Mouse (Mus musculus) gastrocnemius, postnatal 25 days (tissue): Measurements from ENCODE around the gene Bmp2k. TPM values are rescaled to one million over a fixed set of nuclear protein-coding genes. Genes with fewer than 3 reads are reported as not detected.

Experiments
- DNase-seq: peaks from one replicate; pipeline ENCODE4 v3.0.0; 2022
- total RNA-seq, 2 experiments: library from RNA; stranded (reverse); gene quantifications; 1 replicate in 1 of 2; 2 replicates in 1 of 2; pipeline ENCODE4 v1.2.3; 2021

The Bmp2k gene
- total RNA-seq, 2 experiments from 2014 or later, result 8.0 to 9.1 TPM

DNA sequence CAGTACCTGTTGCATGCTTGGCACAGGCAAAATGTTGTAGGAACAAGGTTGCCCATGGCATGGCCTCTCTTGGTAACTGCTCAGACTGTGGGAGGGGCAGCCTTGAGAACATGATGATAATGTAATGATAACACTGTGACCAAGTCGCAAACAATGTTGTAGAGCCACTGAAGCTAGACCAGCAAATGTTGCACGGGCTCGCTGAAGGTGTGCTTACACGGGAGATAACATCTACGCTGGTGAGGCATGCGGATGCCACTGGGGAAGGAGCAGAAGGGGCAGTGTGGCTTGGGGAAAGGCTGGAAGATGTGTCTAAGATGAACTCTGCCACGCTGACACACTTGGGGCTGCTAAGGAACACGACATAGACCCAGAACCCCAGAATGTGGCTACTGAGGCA is 102.5 kb downstream of the Bmp2k start:
- DNase-seq, result no peak

DNA sequence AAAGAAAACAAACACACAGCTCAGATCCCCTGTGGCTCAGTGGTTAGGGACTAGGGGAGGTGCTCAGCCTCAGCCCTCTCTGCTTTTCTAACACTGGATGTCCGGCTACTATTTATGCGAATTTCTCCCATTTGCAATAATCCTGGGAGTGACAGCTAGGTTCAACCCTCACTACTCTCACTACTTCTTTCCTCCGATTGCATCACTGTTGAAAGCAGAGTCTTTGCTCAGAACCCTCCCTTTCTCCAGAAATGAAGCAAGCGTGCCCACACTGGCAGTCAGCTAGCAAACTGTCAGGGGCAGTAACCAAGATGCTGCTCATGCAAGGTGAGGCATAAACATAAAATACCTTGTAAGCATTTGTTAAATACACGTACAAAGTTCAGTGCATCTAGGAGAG is 110.8 kb downstream of the Bmp2k start:
- DNase-seq, result no peak

DNA sequence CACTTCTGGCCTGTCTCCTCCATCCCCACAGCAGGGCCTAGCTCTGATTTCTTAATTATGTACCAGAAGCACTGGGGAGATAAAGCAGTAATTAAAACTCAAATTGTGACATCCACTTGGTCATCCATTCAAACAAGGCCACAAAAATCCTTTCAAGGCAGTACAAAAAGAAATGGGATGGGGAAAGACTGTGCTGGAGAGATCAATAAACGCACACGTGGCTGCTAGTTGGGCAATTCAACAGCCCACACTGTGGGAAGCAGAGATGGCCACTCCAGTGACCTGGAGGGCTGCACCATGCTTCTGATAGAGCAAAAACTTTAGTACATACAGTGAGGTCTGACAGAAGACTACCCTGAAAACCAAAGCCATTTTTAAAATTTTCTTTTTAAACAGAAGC is 112.6 kb downstream of the Bmp2k start:
- DNase-seq, result no peak

DNA sequence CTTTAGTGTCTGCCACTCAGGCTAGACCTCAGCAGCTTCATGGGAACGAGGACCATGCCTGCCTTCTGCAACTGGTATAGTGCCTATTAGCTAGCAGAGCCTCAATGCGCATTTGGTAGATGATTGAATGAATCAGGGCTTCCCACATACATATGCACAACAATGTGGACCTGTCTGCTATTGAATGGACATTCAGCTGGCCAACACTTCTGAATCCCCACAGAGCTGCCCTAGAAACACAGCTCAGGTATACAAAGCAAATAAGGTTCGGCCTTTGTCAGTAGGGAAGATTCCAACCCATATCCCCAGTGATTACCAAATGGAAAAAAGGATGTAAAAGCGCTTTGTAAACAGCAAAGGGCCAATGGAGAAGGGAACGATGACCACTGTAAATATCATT is 113.2 kb downstream of the Bmp2k start:
- no peak for DNase-seq

DNA sequence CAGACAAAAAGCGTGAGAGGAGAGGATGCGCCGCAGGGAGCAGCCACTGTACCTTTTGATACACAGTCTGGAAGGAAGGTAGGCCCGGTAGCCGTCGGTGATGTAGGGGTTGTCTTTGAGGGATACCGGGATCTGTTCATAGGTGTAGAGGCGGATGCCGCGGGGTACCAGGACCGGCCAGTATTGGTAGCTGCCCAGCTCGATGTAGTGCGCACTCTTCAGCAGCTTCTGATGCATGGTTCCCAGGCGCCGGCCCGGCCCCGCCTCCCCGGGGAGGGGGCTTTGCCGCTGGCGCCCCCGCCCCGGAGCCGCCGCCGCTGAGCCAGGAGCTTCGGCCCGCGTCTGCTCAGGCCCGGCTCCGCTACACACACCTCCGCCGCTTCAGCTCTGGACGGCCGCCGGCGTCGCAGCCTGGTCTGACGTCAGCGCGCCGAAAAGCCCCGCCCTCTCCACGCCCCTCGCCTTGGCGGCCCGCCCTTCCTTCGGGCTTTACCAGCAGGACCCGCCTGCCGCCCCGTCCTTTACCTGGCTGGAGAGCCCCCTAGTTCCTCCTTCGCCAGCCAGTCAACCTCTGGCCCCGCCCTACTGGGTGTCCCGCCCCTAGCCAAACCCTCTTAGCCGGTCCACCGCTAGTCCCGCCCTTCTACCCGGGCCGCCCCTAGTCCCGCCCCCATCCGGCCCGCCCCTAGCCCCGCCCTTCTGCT is 113.9 kb downstream of the Bmp2k start, which contains the start of gene Paqr3:
Paqr3 (minus strand) TSS at position 390 of the 704 bp plus-strand sequence.
- DNase-seq, result peak; percentile 96

DNA sequence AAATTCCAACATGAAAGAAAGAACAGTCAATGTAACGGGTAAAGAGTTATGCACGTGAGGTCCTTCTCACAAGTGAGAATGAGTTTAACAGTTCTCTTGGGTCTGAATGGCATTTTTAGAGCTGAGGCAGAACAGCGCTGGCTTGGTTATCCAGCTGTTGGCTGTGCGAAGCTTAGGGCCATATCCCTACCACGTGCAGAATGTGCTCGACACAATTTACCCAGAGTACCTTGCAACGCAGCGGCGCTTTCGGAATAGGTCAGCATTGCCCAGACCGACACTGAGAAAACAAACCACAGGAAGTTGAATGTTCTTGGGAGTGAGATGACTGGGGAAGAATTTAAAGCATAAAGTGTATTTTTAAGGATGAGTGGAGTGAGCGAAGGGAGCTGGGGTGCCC is 127.5 kb downstream of the Bmp2k start:
- no peak for DNase-seq

DNA sequence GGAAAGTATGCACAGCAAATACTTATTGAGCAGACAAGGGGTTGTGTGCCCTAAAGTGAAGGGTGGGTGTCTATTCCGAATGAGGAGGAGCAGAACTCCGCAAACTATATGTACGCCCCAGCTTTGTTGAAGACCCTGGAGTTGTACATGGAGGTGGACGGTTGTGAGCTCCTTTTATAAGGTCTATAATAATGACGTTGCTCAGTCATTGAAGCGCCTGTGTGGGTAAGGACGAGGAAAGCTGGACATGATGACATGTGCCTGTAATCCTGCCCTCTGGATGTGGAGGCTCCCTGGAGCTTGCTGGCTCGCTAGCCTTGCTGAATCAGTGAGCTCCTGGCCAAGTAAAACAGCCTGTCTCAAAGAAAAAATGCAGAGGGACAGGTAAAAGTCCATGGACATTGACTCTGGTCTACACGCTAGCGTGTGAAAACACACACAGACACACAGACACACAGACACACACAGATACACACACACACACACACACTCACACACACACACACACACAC is 128.0 kb downstream of the Bmp2k start:
- no peak for DNase-seq

DNA sequence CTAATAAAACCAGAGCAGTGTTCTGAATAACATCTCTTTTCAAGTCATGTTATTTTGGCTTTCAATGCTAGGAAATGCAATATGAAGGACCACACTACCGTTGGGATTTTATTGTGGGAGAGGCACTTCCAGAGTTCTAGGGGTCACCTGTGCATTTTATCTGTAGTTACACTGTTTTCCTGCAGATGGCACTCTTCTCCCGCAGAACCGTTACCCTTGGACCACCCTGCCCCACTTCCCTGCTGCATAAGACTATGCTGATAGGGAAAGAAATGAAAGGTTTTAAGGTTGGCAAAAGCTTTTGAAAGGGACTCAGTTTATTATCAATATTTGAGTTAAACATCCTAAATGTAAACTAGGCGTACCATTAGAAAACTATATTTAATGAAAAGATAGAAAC is 128.5 kb downstream of the Bmp2k start:
- DNase-seq, result no peak

DNA sequence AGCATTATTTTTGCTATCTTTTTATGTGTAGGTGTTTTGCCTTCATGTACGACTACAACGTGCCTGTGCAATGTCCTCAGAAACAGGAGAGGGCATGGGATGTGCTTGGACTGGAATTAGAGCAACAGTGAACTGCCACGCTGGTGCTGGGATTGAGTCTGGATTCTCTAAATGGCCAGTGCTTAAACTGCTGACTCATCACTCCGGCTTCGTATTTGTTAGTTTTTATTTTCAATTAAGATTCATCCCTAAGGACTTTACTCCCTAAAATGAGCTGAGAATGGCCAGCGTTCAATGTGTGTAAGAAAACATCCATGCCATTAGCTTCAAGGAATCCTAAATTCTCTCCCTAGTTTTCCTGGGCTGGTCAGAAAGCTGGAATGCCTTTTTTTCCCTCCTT is 129.8 kb downstream of the Bmp2k start:
- no peak for DNase-seq

DNA sequence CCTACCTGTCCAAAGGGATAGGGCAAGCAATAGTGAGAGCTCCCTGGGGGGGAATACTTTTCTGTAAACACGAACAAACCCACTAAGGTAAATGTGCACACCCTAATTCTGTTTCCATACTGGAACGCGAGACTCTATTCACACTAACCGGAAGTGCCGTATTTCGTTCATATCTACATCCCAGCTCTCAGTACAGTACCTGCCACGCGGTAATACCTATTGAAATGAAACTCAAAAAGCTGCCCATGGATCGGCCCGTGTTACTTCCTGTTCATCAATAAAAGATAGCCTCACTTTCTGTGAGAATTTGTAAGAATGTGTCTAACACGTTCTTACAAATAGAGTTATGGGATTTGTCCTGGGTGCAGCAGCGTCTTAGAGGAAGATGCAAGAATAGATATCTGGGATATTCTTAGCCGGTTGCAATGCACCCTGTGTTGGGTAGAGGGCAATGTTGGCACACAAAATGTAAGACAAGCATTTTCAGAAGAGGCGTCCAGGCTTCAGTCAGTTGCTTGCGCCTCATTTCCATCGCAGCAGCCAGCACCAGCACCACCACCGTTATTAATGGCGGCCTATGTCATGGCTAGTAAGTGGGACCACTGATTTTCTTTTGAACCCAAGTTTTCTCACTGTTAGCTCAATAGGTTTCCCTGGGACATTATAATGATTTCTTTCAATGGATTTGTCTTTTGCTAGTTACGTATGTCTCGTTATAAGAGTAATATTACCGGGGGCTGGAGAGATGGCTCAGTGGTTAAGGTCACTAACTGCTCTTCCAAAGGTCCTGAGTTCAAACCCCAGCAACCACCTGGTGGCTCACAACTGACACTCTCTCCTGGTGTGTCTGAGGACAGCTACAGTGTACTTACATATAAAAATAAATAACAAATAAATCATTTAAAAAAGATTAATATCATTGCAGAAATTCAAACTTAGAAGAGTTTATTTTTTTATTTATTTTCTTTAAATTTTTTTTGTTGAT is 131.0 kb downstream of the Bmp2k start:
- peak; percentile 22 for DNase-seq

DNA sequence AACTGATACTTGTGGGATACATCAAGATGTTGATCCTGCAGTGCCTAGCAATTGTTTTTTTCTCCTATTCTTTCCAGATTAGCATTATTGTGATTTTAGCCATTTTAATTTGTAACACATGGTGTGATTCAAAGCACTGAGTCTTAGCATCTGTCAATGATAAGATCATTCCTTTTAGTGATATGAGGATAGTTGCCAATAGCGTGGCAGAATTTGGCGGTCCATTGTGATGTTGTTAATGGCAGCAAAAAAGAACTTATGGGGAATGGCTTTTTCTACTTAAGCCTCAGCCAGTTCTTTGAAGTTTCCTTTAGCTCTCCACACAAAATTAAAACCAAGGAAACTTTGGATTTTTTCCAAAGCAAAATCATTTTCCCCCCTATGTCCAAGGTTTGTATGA is 132.1 kb downstream of the Bmp2k start:
- no peak for DNase-seq

DNA sequence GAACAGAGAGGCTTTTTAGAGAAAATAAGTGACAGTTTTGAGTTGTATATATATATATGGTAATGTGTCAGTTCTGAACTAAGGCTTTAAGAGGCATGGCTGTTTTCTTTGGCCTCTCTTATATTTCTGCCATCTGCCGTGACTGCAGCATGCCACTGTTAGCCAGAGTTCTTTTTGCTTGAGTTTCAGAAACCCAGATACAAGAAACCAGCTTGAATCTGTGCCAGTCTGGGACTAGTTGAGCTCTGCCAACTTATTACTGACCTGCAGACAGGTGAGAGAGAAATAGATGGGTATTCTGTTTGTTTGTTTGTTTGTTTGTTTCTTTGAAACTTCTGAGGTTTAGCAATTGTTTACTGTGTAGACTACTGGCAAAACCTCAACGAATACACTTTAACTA is 137.8 kb downstream of the Bmp2k start:
- DNase-seq, result no peak

Other genes starting within 250 kb of the Bmp2k start
- 10 to 100 TPM; 20.2 to 20.5 TPM for gene Anxa3, start 204.3 kb upstream of the Bmp2k start, total RNA-seq
- gene Paqr3, start 113.9 kb downstream of the Bmp2k start, total RNA-seq, result 1 to 10 TPM; 1.3 to 2.4 TPM